Mouse (Mus musculus) forebrain, embryonic 15.5 days (tissue): ENCODE measurements at regions not wholly inside any gene's neighbourhood (a gene's known extent, or its start where the extent isn't known, plus 50 kb on each side); places are given as distances from the start of the nearest gene placed in this dataset.

Experiments used
- ATAC-seq: fragments of 200-750 bp; cut with Nextera tagmentation; replicated peaks from 2 replicates; pipeline ENCODE4 v1.8.0; 2017; ENCODE audit warnings: mild to moderate bottlenecking, moderate TSS enrichment, moderate library complexity
- H3K27ac ChIP-seq: fragments of 300-500 bp; sonication (generic); replicated peaks from 2 replicates; pipeline ENCODE4 v1.5.1; 2015; ENCODE audit warnings: mild to moderate bottlenecking, inconsistent platforms
- H3K27me3 ChIP-seq: fragments of 300-500 bp; sonication (generic); 2 replicates; pipeline ENCODE4 v1.6.1; 2015; ENCODE audit warnings: inconsistent platforms
- H3K36me3 ChIP-seq: fragments of 300-500 bp; sonication (generic); 2 replicates; pipeline ENCODE4 v1.6.1; 2015; ENCODE audit warnings: mild to moderate bottlenecking, inconsistent platforms
- H3K4me1 ChIP-seq: fragments of 300-500 bp; sonication (generic); 2 replicates; pipeline ENCODE4 v1.6.1; 2015; ENCODE audit warnings: inconsistent platforms
- H3K4me2 ChIP-seq: fragments of 300-500 bp; sonication (generic); replicated peaks from 2 replicates; pipeline ENCODE4 v1.6.1; 2015; ENCODE audit warnings: mild to moderate bottlenecking, inconsistent platforms
- H3K4me3 ChIP-seq: fragments of 300-500 bp; sonication (generic); 2 replicates; pipeline ENCODE4 v1.5.1; 2015; ENCODE audit warnings: mild to moderate bottlenecking, inconsistent platforms
- H3K9ac ChIP-seq: fragments of 300-500 bp; sonication (generic); replicated peaks from 2 replicates; pipeline ENCODE4 v1.6.1; 2015; ENCODE audit warnings: mild to moderate bottlenecking, inconsistent platforms
- H3K9me3 ChIP-seq: fragments of 300-500 bp; sonication (generic); 2 replicates; pipeline ENCODE4 v1.6.1; 2016; ENCODE audit warnings: inconsistent platforms
- WGBS: fragments of 180-500 bp; shearing (Covaris S2); methylation state at CpG from one replicate; pipeline ENCODE4 v1.1.7; 2015; ENCODE audit warnings: mixed read lengths; 5-methylcytosine and 5-hydroxymethylcytosine counted together

GRCm38 (mm10) chr14:48330965-48331622 is 114.8 kb upstream of the Tmem260 start:
- WGBS, result 0% methylated on average over 4 of the region's 4 CpGs

GRCm38 (mm10) chr14:48331623-48332000 is 114.3 kb upstream of the Tmem260 start:
- H3K4me1 ChIP-seq, result peaks cover 32% of the 10 kb centered on the region
- H3K9ac ChIP-seq, result no peak overlapping the region
- no peaks in the 10 kb centered on the region for H3K36me3 ChIP-seq
- WGBS, result 64% methylated on average over 2 of the region's 2 CpGs
- no peak overlapping the region for H3K4me2 ChIP-seq
- H3K4me3 ChIP-seq, result no peak overlapping the region
- H3K27me3 ChIP-seq, result no peaks in the 10 kb centered on the region
- peak overlapping the region; percentile 38; the same call in 1 of the 2 replicates for H3K27ac ChIP-seq
- H3K9me3 ChIP-seq, result no peaks in the 10 kb centered on the region
- ATAC-seq, result no peak

More at GRCm38 (mm10) chr14:48330965-48331622, 114.8 kb upstream of the Tmem260 start:
- no peaks in the 10 kb centered on the region for H3K9me3 ChIP-seq
- no peak overlapping the region for H3K4me3 ChIP-seq
- no peak overlapping the region for H3K9ac ChIP-seq
- H3K4me2 ChIP-seq, result peak overlapping the region; percentile 24
- no peaks in the 10 kb centered on the region for H3K36me3 ChIP-seq
- peak overlapping the region; percentile 38; the same call in 1 of the 2 replicates for H3K27ac ChIP-seq
- H3K4me1 ChIP-seq, result peaks cover 32% of the 10 kb centered on the region
- ATAC-seq, result peak; percentile 70
- no peaks in the 10 kb centered on the region for H3K27me3 ChIP-seq

GRCm38 (mm10) chr14:48332193-48332592 is 113.7 kb upstream of the Tmem260 start:
- ATAC-seq, result no peak

DNA sequence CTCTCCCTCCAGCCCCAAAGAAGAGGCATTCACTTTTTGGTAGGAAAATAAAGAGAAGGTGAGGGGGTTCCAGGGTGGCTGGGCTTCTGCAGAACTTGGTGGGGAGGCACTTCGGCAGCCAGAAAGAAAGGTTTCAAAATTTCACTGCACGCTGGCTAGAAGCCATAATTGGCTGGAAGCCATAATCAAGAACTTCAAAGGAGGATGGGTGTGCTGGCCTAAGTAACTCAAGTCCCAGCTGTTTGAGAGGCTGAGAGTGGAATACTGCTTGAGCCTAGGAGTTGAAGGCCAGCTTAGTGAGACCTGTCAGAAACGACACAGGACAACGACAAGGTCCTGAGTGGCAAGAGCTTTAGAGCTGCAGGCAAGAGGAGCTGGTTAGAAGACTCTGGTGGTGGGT is 113.3 kb upstream of the Tmem260 start:
- no peaks in the 10 kb centered on the region for H3K27me3 ChIP-seq
- no peaks in the 10 kb centered on the region for H3K9me3 ChIP-seq
- no peak overlapping the region for H3K4me2 ChIP-seq
- H3K27ac ChIP-seq, result 0 out of 2 replicates have a peak overlapping the region, but pooled peaks have one; percentile 13
- peaks cover 32% of the 10 kb centered on the region for H3K4me1 ChIP-seq
- no peak overlapping the region for H3K9ac ChIP-seq
- WGBS, result 37% methylated on average over 4 of the region's 4 CpGs
- no peak overlapping the region for H3K4me3 ChIP-seq
- ATAC-seq, result no peak
- no peaks in the 10 kb centered on the region for H3K36me3 ChIP-seq

More at GRCm38 (mm10) chr14:48332193-48332592, 113.7 kb upstream of the Tmem260 start:
- Histone ChIP-seq H3K9ac (no peak overlapping the region), H3K27me3 (no peaks in the 10 kb centered on the region), H3K4me1 (peaks cover 32% of the 10 kb centered on the region), H3K4me3 (no peak overlapping the region), H3K27ac (0 out of 2 replicates have a peak overlapping the region, but pooled peaks have one; percentile 13), H3K4me2 (no peak overlapping the region), H3K9me3 (no peaks in the 10 kb centered on the region), H3K36me3 (no peaks in the 10 kb centered on the region)
- WGBS, result 56% methylated on average over 2 of the region's 2 CpGs

DNA sequence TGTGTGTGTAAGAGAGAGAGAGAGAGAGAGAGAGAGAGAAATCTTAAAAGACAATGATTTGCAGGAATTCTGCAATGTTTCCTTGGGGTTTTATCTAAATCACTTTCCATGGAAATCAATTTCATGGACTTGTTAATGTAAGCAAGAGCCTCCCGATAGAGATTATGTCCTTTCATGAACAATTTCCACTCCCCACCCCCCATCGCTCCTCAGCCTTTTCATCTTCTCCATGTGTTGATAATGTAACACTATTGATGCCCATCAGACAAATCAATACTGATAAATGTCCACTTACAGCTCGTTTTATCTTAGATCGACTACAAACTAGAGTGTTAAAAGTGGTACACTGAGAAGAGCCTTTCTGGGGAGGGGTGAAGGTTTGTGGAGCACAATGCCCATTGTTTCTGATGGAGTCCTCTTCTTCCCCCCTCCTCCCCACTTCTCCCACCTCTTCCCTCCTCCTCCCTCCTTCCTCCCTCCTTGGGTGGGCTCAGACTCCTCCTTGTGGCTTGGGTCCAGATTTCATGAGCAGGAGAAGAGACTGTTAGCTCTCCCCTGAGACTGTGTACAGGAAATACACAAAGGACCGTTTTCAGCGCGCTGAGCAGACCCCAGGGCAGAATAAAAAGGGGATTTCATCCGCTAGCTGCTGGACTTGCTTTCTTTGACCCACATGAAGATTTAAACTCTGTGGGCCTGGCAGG is 111.7 kb upstream of the Tmem260 start:
- no peak for ATAC-seq
- H3K9ac ChIP-seq, result no peak overlapping the region
- WGBS, result 33% methylated on average over 8 of the region's 8 CpGs

GRCm38 (mm10) chr14:48339434-48339833 is 106.5 kb upstream of the Tmem260 start:
- H3K27ac ChIP-seq, result no peak overlapping the region
- H3K36me3 ChIP-seq, result no peaks in the 10 kb centered on the region
- no peak overlapping the region for H3K9ac ChIP-seq
- H3K4me1 ChIP-seq, result 0 out of 2 replicates have a peak, but pooled peaks cover 2% of the 10 kb centered on the region
- H3K4me3 ChIP-seq, result no peak overlapping the region
- H3K27me3 ChIP-seq, result no peaks in the 10 kb centered on the region
- H3K4me2 ChIP-seq, result no peak overlapping the region
- H3K9me3 ChIP-seq, result no peaks in the 10 kb centered on the region
- 81% methylated on average over 4 of the region's 4 CpGs for WGBS
- ATAC-seq, result no peak

More for the DNA sequence above, 111.7 kb upstream of the Tmem260 start:
- Histone ChIP-seq H3K9me3 (no peaks in the 10 kb centered on the region), H3K27me3 (no peaks in the 10 kb centered on the region), H3K4me1 (peaks cover 32% of the 10 kb centered on the region), H3K27ac (no peak overlapping the region), H3K36me3 (no peaks in the 10 kb centered on the region), H3K4me3 (no peak overlapping the region), H3K4me2 (no peak overlapping the region)

- Histone ChIP-seq H3K36me3 (no peaks in the 10 kb centered on the region), H3K4me3 (no peak overlapping the region), H3K27ac (no peak overlapping the region), H3K9me3 (no peaks in the 10 kb centered on the region), H3K27me3 (no peaks in the 10 kb centered on the region), H3K4me2 (no peak overlapping the region), H3K4me1 (no peaks in the 10 kb centered on the region), H3K9ac (no peak overlapping the region)
- 85% methylated on average over 7 of the region's 7 CpGs for WGBS
- no peak for ATAC-seq
Observed at GRCm38 (mm10) chr14:48342944-48343343, 103.0 kb upstream of the Tmem260 start.

DNA sequence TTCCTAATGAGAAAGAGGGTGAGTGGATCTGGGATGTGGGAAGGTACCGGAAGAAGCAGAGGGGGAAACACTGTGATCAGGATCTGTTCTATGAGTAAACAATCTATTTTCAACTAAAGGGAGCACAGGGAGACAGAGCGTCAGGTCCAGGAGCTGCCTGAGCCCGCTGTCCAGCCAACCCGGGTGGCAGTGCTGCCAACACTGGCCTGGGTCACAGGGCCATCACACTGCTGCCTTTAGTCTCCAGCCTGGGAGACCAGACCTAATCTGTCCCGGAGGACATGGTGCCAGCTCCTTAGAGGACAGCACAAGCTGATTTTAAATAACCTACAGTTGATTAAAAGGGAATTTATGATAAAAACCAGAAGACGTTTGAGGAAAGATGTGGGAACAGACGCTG is 100.0 kb upstream of the Tmem260 start:
- no peaks in the 10 kb centered on the region for H3K36me3 ChIP-seq
- no peak overlapping the region for H3K27ac ChIP-seq
- no peak overlapping the region for H3K9ac ChIP-seq
- H3K27me3 ChIP-seq, result no peaks in the 10 kb centered on the region
- peaks cover 11% of the 10 kb centered on the region for H3K4me1 ChIP-seq
- ATAC-seq, result no peak
- H3K4me2 ChIP-seq, result no peak overlapping the region
- WGBS, result 85% methylated on average over 7 of the region's 7 CpGs
- no peaks in the 10 kb centered on the region for H3K9me3 ChIP-seq
- no peak overlapping the region for H3K4me3 ChIP-seq

- no peak overlapping the region for H3K9ac ChIP-seq
- no peak overlapping the region for H3K4me3 ChIP-seq
- H3K4me2 ChIP-seq, result peak overlapping the region; percentile 35
- peak; percentile 77 for ATAC-seq
- no peaks in the 10 kb centered on the region for H3K27me3 ChIP-seq
- no peak overlapping the region for H3K27ac ChIP-seq
- WGBS, result 18% methylated on average over 9 of the region's 9 CpGs
- no peaks in the 10 kb centered on the region for H3K36me3 ChIP-seq
- H3K4me1 ChIP-seq, result peaks cover 11% of the 10 kb centered on the region
- no peaks in the 10 kb centered on the region for H3K9me3 ChIP-seq
Observed at GRCm38 (mm10) chr14:48349392-48350044, 96.4 kb upstream of the Tmem260 start.

DNA sequence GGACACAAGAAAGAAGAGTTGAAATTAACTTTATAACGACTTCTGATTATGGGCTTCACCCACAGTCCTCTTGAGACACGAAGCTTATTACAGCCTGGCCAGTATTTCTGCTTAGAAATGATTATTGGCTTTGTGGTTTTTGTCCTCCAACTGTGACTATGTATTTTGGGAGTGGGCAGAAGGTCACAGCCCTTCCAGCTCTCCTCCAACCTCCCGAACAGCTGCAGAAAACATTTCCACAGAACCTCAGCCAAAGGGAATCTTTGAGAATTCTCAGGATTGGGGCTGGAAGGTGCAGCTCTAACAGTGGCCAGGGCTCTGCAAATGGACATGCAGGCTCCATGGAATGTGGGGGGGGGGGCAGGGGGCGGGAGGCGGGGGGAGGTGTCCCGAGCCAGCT is 94.3 kb upstream of the Tmem260 start:
- Histone ChIP-seq H3K4me2 (no peak overlapping the region), H3K36me3 (no peaks in the 10 kb centered on the region), H3K27ac (no peak overlapping the region), H3K27me3 (no peaks in the 10 kb centered on the region), H3K9ac (no peak overlapping the region), H3K4me1 (peaks cover 11% of the 10 kb centered on the region), H3K4me3 (no peak overlapping the region), H3K9me3 (no peaks in the 10 kb centered on the region)
- no peak for ATAC-seq
- WGBS, result 79% methylated on average over 6 of the region's 6 CpGs

DNA sequence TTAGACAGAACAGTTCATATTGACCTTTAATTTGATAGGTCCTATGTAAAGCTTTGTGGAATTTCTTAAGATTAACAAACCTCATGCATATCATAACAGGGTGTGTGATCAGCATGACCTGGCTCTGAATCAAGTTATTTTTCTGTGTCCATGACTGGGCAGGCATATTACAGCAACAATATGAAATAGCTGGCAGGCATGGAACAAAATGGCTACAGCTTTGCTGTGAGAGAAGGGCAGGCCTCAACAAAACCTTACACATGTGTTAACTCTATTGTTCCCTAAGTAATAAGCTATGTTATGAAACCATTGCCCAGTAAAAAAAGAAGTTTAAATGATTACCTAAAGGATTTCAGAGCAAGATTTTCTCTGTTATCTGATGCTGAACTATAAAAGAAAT is 93.1 kb upstream of the Tmem260 start:
- Histone ChIP-seq H3K27ac (no peak overlapping the region), H3K36me3 (no peaks in the 10 kb centered on the region), H3K9ac (no peak overlapping the region), H3K4me1 (peaks cover 11% of the 10 kb centered on the region), H3K4me2 (no peak overlapping the region), H3K9me3 (no peaks in the 10 kb centered on the region), H3K27me3 (no peaks in the 10 kb centered on the region), H3K4me3 (no peak overlapping the region)
- ATAC-seq, result no peak

GRCm38 (mm10) chr14:48354176-48354575 is 91.7 kb upstream of the Tmem260 start:
- no peak overlapping the region for H3K4me2 ChIP-seq
- H3K9me3 ChIP-seq, result no peaks in the 10 kb centered on the region
- H3K27me3 ChIP-seq, result no peaks in the 10 kb centered on the region
- H3K27ac ChIP-seq, result no peak overlapping the region
- H3K9ac ChIP-seq, result no peak overlapping the region
- no peak overlapping the region for H3K4me3 ChIP-seq
- H3K4me1 ChIP-seq, result peaks cover 6% of the 10 kb centered on the region
- no peaks in the 10 kb centered on the region for H3K36me3 ChIP-seq
- ATAC-seq, result no peak
- WGBS, result 38% methylated on average over 1 of the region's 1 CpGs
